Mouse (Mus musculus) cerebellum, postnatal 4 days (tissue): ENCODE data around the gene Shb.

Experiments used
- DNase-seq, 2 experiments: peaks; one replicate each; pipeline ENCODE4 v3.0.0; 2022; ENCODE audit warnings: low spot score in 2 of 2, mixed read lengths in 1 of 2

The Shb gene

DNA sequence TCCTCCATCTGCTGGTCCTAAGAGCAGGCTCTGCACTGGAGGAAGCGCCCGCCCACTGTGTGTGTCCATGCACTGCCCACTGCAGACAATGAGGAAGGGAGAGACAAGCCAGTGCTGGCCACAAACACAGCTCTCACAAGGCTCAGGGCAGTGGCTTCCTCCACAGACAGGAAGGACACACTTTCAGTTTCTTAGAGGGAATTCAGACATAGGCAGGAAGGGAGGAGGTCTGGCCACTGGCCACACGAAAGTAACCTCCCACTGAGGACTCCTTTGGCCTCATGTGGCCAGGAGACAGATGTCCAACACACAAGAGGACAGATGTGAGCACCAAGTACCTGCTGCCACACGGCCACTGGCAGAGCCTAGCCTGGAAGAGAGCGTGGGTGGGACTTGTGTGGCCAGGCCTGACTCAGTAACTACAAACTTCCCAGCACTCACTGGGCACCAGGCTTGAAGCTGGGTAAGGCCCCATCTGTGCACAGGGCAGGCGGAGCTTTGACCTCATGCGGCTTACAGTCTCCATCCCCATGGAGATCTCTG, 79.6 kb downstream of the Shb start:
- DNase-seq = no peak

DNA sequence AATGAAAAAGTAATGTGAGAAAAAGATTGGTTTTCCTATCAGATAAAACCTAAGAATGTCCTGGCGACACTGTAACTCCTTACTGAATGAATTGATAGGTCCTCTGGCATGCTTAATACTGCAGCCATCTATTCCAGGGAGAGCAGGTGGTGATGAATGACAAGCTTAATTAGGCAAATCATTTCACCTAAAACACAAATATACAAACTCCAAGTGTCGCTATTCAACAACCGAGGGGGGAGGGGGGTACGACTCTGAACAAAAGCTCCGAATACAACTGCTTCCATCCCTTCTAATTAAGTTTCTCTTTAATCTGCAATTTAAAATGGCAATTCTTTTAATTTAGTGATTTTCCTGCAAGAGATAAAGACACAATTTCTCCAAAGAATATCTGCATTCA, 83.3 kb downstream of the Shb start:
- DNase-seq = no peak

DNA sequence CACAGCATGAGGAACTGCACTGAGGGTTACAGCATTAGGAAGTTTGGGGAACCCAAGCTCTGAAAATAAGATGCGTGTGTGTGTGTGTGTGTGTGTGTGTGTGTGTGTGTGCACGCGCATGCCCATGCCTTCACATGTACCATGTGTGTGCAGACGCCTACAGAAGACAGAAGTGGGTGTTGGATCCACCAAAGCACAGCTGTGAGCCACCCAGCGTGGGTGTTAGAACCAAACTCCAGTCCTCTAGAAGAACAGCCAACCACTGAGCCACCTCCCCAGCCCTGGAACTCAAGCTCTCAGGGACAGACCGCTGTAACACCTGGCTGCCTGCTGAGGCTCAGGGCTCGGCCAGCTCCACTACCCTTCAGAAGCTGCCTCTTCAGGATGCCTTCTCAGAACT, 83.8 kb downstream of the Shb start:
- no peak for DNase-seq

DNA sequence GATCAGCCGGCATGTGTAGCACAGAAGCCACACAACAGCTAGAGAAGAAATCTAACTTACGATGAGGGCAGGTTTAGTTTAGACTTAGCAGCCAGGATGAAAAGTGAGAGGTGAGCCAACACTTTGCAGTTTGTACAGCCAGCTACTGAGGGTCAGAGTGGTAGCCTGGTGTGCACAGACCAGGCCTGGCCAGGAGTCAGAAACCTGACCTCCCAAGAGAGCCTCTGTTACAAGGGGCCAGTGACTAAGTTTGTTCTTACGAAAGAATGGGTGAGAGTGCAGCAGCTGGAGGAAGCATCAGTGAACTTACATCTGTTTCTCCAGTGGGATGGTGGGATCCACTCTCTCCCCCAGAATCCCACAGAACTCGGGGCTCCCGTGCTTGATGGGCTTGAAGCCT, 85.1 kb downstream of the Shb start:
- no peak for DNase-seq

DNA sequence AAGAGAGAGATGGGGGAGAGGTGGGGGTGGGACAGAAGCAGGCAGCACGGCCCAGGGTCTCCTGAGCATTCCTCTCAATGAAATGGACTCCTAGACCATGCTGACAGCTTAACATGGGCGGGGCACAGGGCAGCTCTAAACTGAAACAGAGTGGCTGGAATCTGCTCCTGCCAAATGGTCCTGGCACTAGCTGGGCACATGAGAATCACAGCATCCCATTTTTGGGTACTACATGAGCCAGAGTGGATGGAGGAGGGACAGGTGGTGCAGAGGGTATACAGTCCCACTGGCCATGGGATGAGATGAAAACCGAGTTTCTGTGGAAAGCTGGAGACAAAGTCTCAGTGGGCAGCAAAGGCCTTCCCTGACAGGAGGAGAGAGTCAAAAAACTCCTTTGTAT, 87.0 kb downstream of the Shb start:
- DNase-seq = no peak

DNA sequence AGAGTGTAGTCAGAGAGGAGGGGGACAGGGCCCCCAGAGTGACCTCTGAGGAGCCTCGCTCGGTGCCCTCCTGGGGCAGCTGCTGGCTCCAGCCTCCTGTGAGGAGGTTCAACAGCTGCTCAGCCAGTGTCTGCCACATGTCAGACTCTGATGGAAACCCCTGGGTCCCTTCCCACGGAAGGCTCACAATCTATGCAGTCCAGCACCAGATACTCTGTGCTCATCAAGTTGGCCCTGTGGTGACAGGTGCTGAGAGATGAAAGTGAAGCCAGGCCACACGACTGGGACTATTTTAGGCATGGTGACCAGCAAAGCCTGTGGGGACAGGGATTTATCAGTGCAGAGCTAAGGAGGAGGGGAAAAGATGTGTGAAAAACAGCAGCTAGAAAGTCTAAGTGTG, 87.5 kb downstream of the Shb start:
- no peak for DNase-seq

DNA sequence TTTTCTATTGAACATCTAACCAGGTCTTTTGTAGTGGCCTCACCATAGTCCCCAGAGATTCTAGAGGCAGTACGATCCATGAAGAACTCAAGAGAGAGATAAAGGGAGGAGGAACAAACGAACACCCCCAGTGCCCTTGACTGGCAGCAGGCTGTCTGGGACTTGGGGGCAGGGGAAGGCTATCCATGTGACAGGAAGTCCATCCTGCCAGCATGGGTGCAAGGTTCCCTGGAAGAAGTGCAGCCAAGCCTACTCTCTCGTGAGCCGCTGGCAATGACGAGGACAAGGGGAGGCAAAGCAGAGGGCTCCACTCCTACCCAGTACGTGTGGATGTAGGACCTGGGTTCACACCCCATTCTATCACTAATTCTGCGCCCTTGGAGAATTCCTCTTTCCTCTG, 88.6 kb downstream of the Shb start:
- DNase-seq = no peak

DNA sequence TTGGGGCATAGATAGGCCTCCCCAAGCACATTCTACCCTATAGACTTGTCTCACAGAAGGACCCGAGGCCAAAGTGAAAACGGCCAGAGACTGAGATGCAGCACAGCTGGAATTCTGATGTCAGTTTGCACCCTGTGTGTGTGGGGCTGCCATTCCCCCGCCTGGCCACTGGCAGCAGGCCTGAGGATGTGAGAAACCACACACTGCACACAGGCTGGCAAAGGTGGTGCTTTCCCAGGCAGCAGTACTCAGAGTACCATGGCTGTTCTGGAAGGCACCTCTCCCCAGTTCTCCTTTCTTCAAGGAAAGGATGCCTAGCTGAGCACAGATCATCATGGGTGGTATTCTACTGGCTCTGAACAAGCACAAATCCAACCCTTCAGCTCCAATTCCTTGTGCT, 90.0 kb downstream of the Shb start:
- no peak for DNase-seq

DNA sequence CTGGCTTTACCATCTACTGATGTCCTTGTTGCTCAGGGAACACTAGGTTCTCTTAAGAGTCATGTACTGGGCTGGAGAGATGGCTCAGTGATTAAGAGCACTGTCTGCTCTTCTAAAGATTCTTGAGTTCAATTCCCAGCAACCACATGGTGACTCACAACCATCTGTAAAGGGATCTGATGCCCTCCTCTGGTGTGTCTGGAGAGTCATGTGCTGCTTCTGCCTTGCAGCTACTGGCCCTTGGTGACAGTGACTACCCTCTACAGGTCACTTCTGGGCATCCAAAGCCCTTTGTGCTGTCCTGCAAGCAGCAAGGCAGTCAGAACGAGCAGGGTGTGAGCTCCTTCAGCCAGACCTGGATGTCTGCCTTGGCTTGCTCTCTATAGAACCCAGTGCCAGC, 90.5 kb downstream of the Shb start:
- DNase-seq = no peak

DNA sequence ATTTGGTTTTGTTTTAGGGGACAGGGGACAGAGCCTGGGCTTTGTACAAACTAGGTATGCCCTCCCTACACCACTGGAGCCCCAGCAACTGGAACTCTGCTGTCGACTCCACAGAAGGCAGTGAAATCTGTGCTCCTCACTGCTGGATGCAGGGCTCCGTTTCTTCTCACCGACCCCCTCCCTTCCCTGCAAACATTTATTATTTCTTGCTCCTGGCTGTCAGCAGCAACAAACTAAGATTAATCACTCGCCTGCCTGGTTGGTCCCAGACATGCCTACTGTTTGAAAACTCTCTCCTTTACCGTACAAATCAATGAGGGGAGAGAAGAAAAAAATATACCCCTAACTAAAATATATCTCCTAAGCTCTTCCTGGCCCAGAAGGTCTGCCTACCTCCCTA, 93.0 kb downstream of the Shb start:
- DNase-seq = no peak

DNA sequence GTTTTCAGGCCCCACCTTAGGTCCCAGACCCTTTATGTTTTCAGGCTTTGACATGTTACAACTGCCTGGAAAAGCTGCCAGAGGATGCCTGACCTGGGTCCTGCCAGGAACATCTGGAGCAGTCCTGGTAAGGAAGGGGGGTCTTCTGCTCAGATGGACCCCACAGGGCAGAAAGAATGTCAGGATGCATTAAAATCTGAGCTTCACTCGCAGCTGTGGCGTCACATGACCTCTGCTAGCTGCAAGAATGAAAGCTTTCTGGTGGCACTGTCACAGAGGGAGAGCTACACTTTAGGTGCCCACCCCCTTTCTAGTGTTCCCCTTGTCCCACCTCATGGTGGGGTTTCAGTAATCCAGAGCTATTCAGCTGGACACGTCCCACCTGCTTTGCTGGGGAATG, 95.3 kb downstream of the Shb start:
- no peak for DNase-seq

DNA sequence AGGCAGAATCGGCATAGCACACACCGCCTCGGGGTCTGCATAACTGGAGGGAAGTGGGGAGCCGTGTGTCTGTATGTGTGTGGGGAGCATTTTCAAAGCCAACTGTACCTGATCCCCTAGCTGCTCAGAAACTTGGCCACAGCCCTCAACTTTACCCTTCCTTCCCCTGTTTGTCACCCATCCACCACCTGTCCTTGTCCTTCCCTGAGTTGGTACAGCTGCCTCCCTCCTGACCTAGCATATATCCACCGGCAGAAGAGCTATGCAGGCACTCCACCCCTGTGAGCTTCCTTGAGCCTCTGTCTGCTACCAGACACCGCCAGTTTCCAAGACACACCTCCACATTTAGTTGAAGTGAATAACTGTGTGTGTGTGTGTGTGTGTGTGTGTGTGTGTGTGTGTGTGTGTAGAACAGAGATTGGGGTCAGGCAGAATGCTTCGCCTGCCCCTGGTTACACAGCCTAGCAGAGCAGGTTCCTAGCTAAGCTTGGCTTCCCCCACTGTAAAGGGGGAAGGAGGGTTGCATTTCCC, 95.8 kb downstream of the Shb start:
- no peak for DNase-seq

DNA sequence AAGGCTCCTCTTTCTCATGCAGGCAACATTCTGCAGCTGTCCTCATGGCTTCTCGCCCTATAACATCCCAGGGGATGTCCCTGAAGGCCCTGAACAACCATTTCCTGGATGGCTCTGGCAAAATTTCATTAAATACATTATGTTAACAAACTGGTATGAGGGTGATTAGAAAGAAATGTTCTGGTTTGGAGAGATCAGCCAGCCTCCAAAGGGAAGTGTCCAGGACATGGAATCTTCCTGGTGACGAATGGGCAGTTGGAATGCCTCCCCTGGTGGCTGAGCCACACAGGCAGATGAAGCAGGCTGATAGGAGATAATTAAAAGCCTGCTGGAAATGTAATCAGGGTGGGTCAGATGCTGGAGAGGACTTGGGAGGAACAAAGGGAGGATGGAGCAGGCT, 96.4 kb downstream of the Shb start:
- DNase-seq = peak in 1 of 2 experiments; percentile 29

DNA sequence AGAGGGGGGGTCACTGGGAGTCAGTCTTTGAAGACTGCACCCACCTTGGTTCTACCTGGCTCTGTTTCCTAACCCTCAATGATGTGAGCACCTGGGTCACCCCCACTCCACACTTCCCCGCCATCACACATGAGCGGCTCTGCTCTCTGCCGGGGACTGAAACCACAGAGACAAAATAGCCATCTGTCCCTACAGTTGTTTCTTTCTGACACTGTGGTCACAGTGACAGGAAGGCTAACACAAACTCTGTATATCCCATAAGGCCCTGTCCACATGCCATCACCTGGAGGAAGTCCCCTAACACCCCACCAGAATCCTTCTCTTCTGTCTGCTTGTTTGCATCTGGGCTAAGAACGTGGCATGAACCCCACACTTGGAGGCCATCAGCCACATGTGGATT, 97.6 kb downstream of the Shb start:
- DNase-seq = no peak

DNA sequence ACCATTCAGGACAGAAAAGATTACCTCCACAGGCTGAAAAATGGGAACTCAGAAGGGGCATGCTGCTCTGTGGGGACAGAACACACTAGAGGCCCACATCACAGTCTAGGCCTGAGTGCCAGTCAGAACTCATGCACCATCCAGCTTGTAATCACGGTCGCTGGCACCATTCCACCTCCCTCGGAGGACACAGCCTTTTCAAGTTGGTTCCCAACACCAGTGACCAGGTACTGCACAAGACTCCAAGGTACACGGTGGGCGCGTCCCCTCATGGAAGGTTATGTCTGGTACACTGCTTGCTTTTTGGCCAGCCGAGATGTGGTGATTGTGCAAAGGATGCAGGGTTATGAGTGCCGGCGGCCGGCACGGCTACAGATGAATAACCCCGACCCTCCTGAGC, 98.2 kb downstream of the Shb start:
- DNase-seq = peak in 1 of 2 experiments; percentile 32

DNA sequence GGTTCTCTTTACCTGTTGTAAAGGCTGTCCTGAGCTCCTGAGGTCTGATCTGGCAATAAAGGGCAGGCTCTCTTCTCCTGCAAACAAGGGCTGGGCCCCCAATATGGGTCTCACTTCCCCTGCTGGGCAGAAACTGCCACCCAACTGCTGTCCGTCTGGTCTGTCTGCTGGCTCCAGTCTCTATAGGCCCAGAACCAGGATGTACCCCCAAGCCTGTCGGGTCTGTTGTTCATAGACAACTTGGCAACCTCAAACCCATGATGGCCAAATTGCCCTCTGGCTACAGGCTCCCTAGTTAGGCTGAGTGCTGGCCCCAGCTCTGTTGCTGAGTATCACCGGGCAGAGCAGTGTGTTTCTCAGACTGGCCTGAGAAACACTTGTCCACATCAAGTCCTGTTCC, 100.5 kb downstream of the Shb start:
- no peak for DNase-seq

DNA sequence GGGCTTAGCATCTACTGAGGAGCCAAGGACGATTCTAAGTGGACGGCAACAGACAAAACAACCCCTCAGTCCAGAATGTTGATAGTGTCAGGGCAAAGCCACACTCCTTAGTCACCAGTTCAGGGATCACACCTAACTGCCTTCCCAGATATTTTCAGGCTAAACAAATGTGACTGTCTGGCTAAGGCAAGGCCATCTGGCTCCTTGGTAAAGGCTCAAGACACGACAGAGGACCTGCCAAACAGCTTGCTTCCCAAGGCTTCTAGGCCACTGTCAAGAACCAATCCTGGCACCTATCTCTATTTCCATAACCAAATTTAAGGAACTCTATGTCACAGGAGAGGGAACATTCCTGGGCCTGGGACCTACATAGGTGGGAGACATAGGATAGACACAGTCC, 101.0 kb downstream of the Shb start:
- DNase-seq = no peak

DNA sequence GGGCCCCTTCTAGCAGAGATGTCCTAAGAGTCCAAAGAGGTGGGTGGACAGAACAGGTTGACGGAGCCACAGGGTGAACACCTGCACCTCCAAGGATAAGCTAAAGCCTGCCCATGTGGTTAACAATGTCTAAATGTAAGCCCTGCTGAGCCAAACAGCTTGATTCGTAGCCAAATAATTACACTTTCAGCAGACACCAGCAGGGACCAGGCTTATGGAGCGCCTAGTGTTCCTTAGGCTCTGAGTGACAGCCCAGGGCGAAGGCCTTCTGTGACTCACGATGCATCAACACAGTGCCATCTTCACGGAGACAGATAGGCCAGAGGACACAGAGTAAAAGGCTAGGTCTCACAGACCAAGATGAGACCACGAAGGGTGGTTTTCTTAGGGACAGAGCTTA, 102.8 kb downstream of the Shb start:
- no peak for DNase-seq

DNA sequence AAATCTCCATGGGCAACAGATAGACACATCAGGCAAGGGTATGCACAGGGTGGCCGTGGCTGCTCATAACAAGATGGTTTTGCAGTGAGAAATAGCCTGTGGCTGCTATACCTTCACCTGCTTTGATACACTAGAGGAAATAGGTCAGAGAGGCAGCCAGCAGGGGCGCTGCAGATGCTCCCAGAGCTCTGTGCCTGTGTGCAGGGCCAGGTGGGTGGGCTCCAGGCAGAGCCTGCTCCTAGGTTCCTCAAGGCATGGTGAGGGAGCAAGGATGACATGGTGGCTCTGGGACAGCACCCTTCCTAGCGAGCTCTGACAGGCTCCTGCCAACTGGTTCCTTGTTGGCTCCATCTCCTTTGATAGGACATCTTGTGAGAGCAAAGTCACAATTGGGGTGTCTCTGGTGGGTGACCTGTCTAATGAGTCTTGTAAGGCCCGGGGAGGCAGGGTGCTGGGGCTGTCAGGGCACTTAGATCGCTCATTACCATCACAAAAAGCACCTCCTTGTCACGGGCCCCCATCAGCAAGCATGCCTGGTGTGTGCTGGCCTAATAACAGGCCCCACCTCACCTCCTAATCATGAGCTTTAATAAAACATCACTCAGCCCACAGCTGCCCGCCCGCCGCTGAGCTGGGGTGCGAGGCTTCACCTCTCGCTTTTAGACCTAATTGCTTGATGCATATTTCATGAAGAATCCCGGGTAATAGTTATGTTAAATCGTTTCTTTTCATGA, 105.4 kb downstream of the Shb start:
- DNase-seq = no peak

DNA sequence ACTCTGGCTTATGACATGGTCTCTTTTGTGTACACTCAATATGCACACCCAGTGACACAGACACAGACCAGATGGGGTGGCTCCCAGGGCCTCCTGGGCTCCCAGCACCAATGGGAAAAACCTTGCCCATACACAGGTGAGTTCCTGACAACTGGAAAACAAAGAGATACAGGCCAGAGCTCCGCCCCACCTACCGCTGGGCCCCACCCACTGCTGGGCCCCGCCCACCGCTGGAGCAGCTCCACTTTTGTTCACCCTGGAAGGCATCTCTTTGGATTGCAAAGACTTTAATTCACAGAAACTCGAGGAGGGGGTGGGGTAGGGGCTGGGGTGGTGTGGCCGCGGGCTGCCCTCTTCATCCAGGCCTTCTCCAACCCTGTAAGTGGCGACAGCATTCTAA, 108.9 kb downstream of the Shb start:
- DNase-seq = no peak

DNA sequence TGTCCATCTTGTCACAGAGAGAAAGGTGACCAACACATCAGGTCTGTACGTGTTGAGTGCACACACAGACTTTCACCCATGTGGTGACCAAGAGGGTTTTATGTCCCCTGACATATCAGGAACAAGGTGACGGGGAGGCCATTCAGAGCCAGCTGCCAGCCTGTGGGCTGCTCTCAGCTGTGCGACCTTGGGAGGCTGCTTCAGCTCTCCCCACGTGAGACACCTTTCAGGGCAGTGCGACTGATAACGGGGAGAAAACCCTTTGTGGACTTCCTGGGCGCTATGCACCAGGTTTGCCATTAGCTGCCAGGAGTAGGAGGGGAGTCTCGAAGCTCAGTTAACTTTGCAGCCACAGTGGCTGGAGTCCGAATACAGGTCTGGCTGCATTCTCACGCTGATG, 109.6 kb downstream of the Shb start:
- DNase-seq = no peak

DNA sequence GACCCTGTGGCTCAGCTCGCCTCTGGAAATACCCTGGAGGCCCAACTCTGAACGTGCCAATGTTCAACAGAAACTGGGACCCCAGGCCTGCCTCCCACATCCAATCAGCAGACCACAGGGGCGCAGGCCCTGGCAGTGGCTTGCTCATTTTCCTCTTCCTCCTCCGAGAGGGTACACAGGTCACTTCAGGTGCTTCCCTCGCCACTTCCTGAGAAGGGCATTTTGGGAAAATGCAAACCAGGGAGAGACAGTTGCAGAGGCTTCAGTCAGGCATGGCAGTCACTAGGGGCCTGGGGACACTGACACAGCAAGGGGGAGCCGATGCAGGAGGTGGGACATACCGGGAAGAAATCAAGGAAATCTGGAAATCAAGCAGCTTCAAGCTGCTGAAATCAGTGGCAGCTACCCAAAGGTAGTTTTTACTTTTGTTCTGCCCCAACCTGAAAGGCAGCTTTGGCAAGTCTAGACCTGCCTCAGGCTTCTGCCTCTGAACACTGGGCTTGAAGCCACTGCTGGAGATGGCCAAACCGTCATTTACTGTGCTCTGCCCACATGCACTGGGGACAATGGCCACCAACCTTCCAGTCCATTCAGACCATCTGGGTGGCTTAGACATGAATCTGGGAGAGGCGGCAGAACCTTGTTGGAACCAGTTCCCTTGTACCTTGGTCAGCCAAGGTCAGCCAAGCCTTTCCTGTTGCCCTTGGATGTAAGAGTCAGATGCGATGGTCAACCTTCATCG, 110.6 kb downstream of the Shb start:
- no peak for DNase-seq

DNA sequence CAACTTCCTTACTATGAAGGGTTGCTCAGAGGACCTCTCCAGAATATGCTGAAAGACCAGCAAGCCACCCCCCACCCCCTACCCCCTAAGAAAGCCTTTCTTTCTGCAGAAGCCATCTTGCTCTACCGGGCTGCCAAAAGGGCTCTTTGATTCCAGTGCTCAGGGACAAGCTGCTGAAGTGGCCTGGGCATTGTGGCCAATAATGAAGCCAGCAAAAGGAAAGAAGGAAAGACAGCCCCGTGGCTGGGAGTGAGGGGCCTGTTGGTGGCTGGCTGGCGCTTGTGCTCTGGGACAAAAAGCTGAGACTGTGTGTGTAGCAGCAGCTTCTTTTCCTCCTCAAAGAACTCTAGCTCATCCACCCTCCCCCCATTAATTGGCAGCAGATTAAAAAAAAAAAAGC, 111.5 kb downstream of the Shb start:
- no peak for DNase-seq
